Mouse (Mus musculus) bone marrow macrophage, adult 2 months (primary cell): ENCODE measurements around the gene Ifna14.

Experiments
- CTCF ChIP-seq: IDR thresholded peaks from 2 replicates; pipeline ENCODE4 v1.5.1; 2012; ENCODE audit warnings: low read depth, mild to moderate bottlenecking, low read length, moderate library complexity
- POLR2A ChIP-seq: IDR thresholded peaks from 2 replicates; pipeline ENCODE4 v1.6.1; 2012; ENCODE audit warnings: mild to moderate bottlenecking, low read depth, low read length, borderline replicate concordance

GRCm38 (mm10) chr4:88543649-88544234 is 27.9 kb downstream of the Ifna14 start:
- TF ChIP-seq CTCF: no peak
- no peak for TF ChIP-seq POLR2A
